Mouse (Mus musculus) ES-CJ7 (cell line): ENCODE measurements around the gene Pzp.

Source experiments
- DNase-seq: peaks from one replicate; pipeline ENCODE4 v3.0.0; 2011; ENCODE audit warnings: low read depth, low spot score

The Pzp gene

GRCm38 (mm10) chr6:128479463-128480454, 46.8 kb downstream of the Pzp start:
- peak; percentile 99 for DNase-seq

- DNase-seq: no peak
These were observed 49.0 kb downstream of the Pzp start for GRCm38 (mm10) chr6:128477495-128477894.

- DNase-seq: no peak
These were observed 52.4 kb downstream of the Pzp start for GRCm38 (mm10) chr6:128474112-128474511.

GRCm38 (mm10) chr6:128469451-128469850, 57.1 kb downstream of the Pzp start:
- peak; percentile 76 for DNase-seq

GRCm38 (mm10) chr6:128467298-128467697, 59.2 kb downstream of the Pzp start:
- peak; percentile 84 for DNase-seq

- no peak for DNase-seq
These were observed 60.0 kb downstream of the Pzp start for GRCm38 (mm10) chr6:128466563-128466962.

GRCm38 (mm10) chr6:128466043-128466442, 60.5 kb downstream of the Pzp start:
- peak; percentile 95 for DNase-seq

- DNase-seq: no peak
These were observed 61.5 kb downstream of the Pzp start for GRCm38 (mm10) chr6:128464996-128465395.

GRCm38 (mm10) chr6:128461606-128462005, 64.9 kb downstream of the Pzp start:
- DNase-seq: no peak

GRCm38 (mm10) chr6:128460729-128461503, 65.6 kb downstream of the Pzp start:
- DNase-seq: peak; percentile 90

GRCm38 (mm10) chr6:128460321-128460720, 66.2 kb downstream of the Pzp start:
- DNase-seq: peak; percentile 63

GRCm38 (mm10) chr6:128457186-128457585, 69.3 kb downstream of the Pzp start:
- DNase-seq: no peak

GRCm38 (mm10) chr6:128455835-128456605, 70.5 kb downstream of the Pzp start:
- no peak for DNase-seq

GRCm38 (mm10) chr6:128447063-128447462, 79.5 kb downstream of the Pzp start:
- DNase-seq: no peak

GRCm38 (mm10) chr6:128445761-128446535, 80.6 kb downstream of the Pzp start:
- peak; percentile 96 for DNase-seq

- DNase-seq: peak; percentile 63
These were observed 86.3 kb downstream of the Pzp start for GRCm38 (mm10) chr6:128440238-128440637.

GRCm38 (mm10) chr6:128438871-128439341, 87.6 kb downstream of the Pzp start:
- DNase-seq: no peak

- DNase-seq: peak; percentile 90
These were observed 88.1 kb downstream of the Pzp start, which contains the start of gene Fkbp4 for GRCm38 (mm10) chr6:128438317-128438870. TSS of gene Fkbp4 (minus strand) at chr6:128438677.

- DNase-seq: peak; percentile 64
These were observed 88.7 kb downstream of the Pzp start for GRCm38 (mm10) chr6:128437731-128438316.

GRCm38 (mm10) chr6:128437288-128437687, 89.2 kb downstream of the Pzp start:
- no peak for DNase-seq
